In genomic region chr11:103247504-103248177, GRCm38 (mm10) we compare ENCODE assay signal across 8 mouse cellular contexts. TPM values are rescaled to one million over a fixed set of nuclear protein-coding genes. Genes with fewer than 3 reads are reported as not detected.
DNase-seq lines count a peak whose midpoint lies in the region; ATAC-seq and TF ChIP-seq lines count a peak whose summit lies in the region.

No protein-coding gene starts in this region.

- 0 out of 2 replicates have a peak, but pooled peaks have one; percentile 35 for ATAC-seq in hindbrain, embryonic 15.5 days (ENCODE audit: low FRiP score, low read depth)
- ATAC-seq in midbrain, embryonic 16.5 days, result peak; percentile 58
- ATAC-seq in liver, postnatal 0 days, result no peak

- H3K4me3 ChIP-seq in bone marrow macrophage, adult 2 months (ENCODE audit: insufficient read depth, low read length), result no peak overlapping the region
- no peak overlapping the region for H3K4me3 ChIP-seq in hindbrain, embryonic 15.5 days
- no peak overlapping the region for H3K4me3 ChIP-seq in midbrain, embryonic 16.5 days (ENCODE audit: low read depth, low read length)
- H3K4me3 ChIP-seq in liver, postnatal 0 days (ENCODE audit: low read depth, low read length), result no peak overlapping the region

- H3K36me3 ChIP-seq in hindbrain, embryonic 15.5 days, result no peaks in the 10 kb centered on the region
- no peaks in the 10 kb centered on the region for H3K36me3 ChIP-seq in midbrain, embryonic 16.5 days (ENCODE audit: control insufficient read depth, insufficient read depth, low read length)
- H3K36me3 ChIP-seq in liver, postnatal 0 days (replicated peaks; ENCODE audit: insufficient read depth, low read length), result no peaks in the 10 kb centered on the region; the same call in 1 of the 2 replicates

- H3K4me1 ChIP-seq in bone marrow macrophage, adult 2 months (ENCODE audit: control insufficient read depth, insufficient read depth, low read length), result peaks cover 60% of the 10 kb centered on the region
- H3K4me1 ChIP-seq in hindbrain, embryonic 15.5 days (replicated peaks), result peaks cover 43% of the 10 kb centered on the region
- H3K4me1 ChIP-seq in midbrain, embryonic 16.5 days (ENCODE audit: control insufficient read depth, insufficient read depth, low read length), result peaks cover 21% of the 10 kb centered on the region
- H3K4me1 ChIP-seq in liver, postnatal 0 days (ENCODE audit: insufficient read depth), result peaks cover 15% of the 10 kb centered on the region

- H3K27ac ChIP-seq in bone marrow macrophage, adult 2 months (ENCODE audit: insufficient read depth, low read depth, low read length), result peak overlapping the region; percentile 53
- H3K27ac ChIP-seq in hindbrain, embryonic 15.5 days (replicated peaks), result peak overlapping the region; percentile 56
- peak overlapping the region; percentile 54; the same call in 1 of the 2 replicates for H3K27ac ChIP-seq in midbrain, embryonic 16.5 days (ENCODE audit: low read length)
- H3K27ac ChIP-seq in liver, postnatal 0 days (ENCODE audit: low read depth), result no peak overlapping the region

- no peak overlapping the region for H3K4me2 ChIP-seq in hindbrain, embryonic 15.5 days
- H3K4me2 ChIP-seq in midbrain, embryonic 16.5 days (ENCODE audit: low read length), result no peak overlapping the region
- no peak overlapping the region for H3K4me2 ChIP-seq in liver, postnatal 0 days (ENCODE audit: low read depth, low read length)

- TF ChIP-seq POLR2A in bone marrow macrophage, adult 2 months (IDR thresholded peaks at IDR 0.05; ENCODE audit: borderline replicate concordance, low read depth, low read length), result no peak

- WGBS in hindbrain, embryonic 15.5 days, result 56% methylated on average over 11 of the region's 11 CpGs
- 67% methylated on average over 11 of the region's 11 CpGs for WGBS in midbrain, embryonic 16.5 days
- 78% methylated on average over 11 of the region's 11 CpGs for WGBS in liver, postnatal 0 days (ENCODE audit: insufficient replicate concordance)

- TF ChIP-seq EP300 in liver, postnatal 0 days (IDR thresholded peaks at IDR 0.05; ENCODE audit: low read depth), result no peak

- TF ChIP-seq CTCF in bone marrow macrophage, adult 2 months (IDR thresholded peaks at IDR 0.05; ENCODE audit: low read depth, low read length), result no peak
- TF ChIP-seq CTCF in liver, postnatal 0 days (IDR thresholded peaks at IDR 0.05; ENCODE audit: low read depth), result no peak

- no peak overlapping the region for H3K9ac ChIP-seq in hindbrain, embryonic 15.5 days
- no peak overlapping the region for H3K9ac ChIP-seq in midbrain, embryonic 16.5 days (ENCODE audit: low read depth, low read length)
- no peak overlapping the region for H3K9ac ChIP-seq in liver, postnatal 0 days (replicated peaks)

- H3K9me3 ChIP-seq in hindbrain, embryonic 15.5 days, result no peaks in the 10 kb centered on the region
- no peaks in the 10 kb centered on the region for H3K9me3 ChIP-seq in midbrain, embryonic 16.5 days (replicated peaks; ENCODE audit: control insufficient read depth, low read length, poor library complexity, severe bottlenecking)
- H3K9me3 ChIP-seq in liver, postnatal 0 days (ENCODE audit: low read length), result no peaks in the 10 kb centered on the region

- H3K27me3 ChIP-seq in hindbrain, embryonic 15.5 days, result no peaks in the 10 kb centered on the region
- H3K27me3 ChIP-seq in midbrain, embryonic 16.5 days (ENCODE audit: control insufficient read depth, insufficient read depth, low read depth, low read length), result no peaks in the 10 kb centered on the region
- H3K27me3 ChIP-seq in liver, postnatal 0 days (ENCODE audit: insufficient read depth, low read length), result no peaks in the 10 kb centered on the region

- peak; percentile 80 for DNase-seq in NIH3T3 (ENCODE audit: low read depth)
- peak; percentile 72 to 75 for DNase-seq in frontal cortex, postnatal 10 days (ENCODE audit: low spot score in 2 of 2)
- peak; percentile 64 for DNase-seq in layer of hippocampus, postnatal 36 days
- DNase-seq in thymus, postnatal 14 days, result no peak
- no peak for DNase-seq in liver, postnatal 0 days

RNA-seq across cellular contexts. Expression of gene Map3k14, which starts 19.6 kb away (rescaled TPM):
- 17.9 and 18.7 TPM in 2 replicates for polyA plus RNA-seq in bone marrow macrophage, adult 2 months (2012; ENCODE audit: insufficient read depth, insufficient read length, missing spikeins)
- 3.3 and 4.8 TPM in 2 replicates for polyA plus RNA-seq in hindbrain, embryonic 15.5 days (2015; fragmentation: Nextera tagmentation; extraction: Ambion mirVana)
- total RNA-seq in layer of hippocampus, postnatal 36 days (2021), result 1 to 10 TPM; 3.2 to 4.3 TPM
- 4.4 TPM in 2 replicates for polyA plus RNA-seq in midbrain, embryonic 16.5 days (2015; fragmentation: Nextera tagmentation; extraction: Ambion mirVana)
- 0.67 and 0.78 TPM in 2 replicates for polyA plus RNA-seq in liver, postnatal 0 days (2015; fragmentation: Nextera tagmentation; extraction: Ambion mirVana)

RNA-seq across cellular contexts. Expression of gene Spata32, which starts 29.4 kb away (rescaled TPM):
- not detected in 2 replicates for polyA plus RNA-seq in bone marrow macrophage, adult 2 months (2012; ENCODE audit: insufficient read depth, insufficient read length, missing spikeins)
- polyA plus RNA-seq in hindbrain, embryonic 15.5 days (2015; fragmentation: Nextera tagmentation; extraction: Ambion mirVana), result 0.99 and 1.4 TPM in 2 replicates
- total RNA-seq in layer of hippocampus, postnatal 36 days (2021), result 1 to 10 TPM in 1 of 2 experiments, under 1 TPM in 1; 0.72 to 1.6 TPM
- 1.2 and 1.3 TPM in 2 replicates for polyA plus RNA-seq in midbrain, embryonic 16.5 days (2015; fragmentation: Nextera tagmentation; extraction: Ambion mirVana)
- polyA plus RNA-seq in liver, postnatal 0 days (2015; fragmentation: Nextera tagmentation; extraction: Ambion mirVana), result not detected in 2 replicates

RNA-seq across cellular contexts. Expression of gene 1700023F06Rik, which starts 39.3 kb away (rescaled TPM):
- not detected in 2 replicates for polyA plus RNA-seq in bone marrow macrophage, adult 2 months (2012; ENCODE audit: insufficient read depth, insufficient read length, missing spikeins)
- 2.3 and 2.6 TPM in 2 replicates for polyA plus RNA-seq in hindbrain, embryonic 15.5 days (2015; fragmentation: Nextera tagmentation; extraction: Ambion mirVana)
- total RNA-seq in layer of hippocampus, postnatal 36 days (2021), result 1 to 10 TPM; 1.5 to 2.3 TPM
- polyA plus RNA-seq in midbrain, embryonic 16.5 days (2015; fragmentation: Nextera tagmentation; extraction: Ambion mirVana), result 2.3 and 3.1 TPM in 2 replicates
- 0.09 TPM in 1 of 2 replicates, not detected in the other for polyA plus RNA-seq in liver, postnatal 0 days (2015; fragmentation: Nextera tagmentation; extraction: Ambion mirVana)

Comparison
In these comparisons a context has a peak if more than half of its experiments do, and no peak if none do; other contexts are left out.
1. DNase-seq: peak in NIH3T3 (single experiment), frontal cortex, postnatal 10 days (2 of 2) and layer of hippocampus, postnatal 36 days (2 of 2); none in thymus, postnatal 14 days (single experiment) and liver, postnatal 0 days (single experiment).